Comparison of ENCODE assay signal across 8 mouse cellular contexts in genomic region chr19:32107771-32108306, GRCm38 (mm10). TPM values are rescaled to one million over a fixed set of nuclear protein-coding genes. Genes with fewer than 3 reads are reported as not detected.
DNase-seq lines count a peak whose midpoint lies in the region; ATAC-seq lines count a peak whose summit lies in the region.

Asah2 (minus strand) TSS chr19:32108211.

- no peaks in the 10 kb centered on the region for H3K36me3 ChIP-seq in heart, embryonic 14.5 days (ENCODE audit: control insufficient read depth, insufficient read depth, low read length)
- H3K36me3 ChIP-seq in liver, embryonic 12.5 days: no peaks in the 10 kb centered on the region
- no peaks in the 10 kb centered on the region for H3K36me3 ChIP-seq in stomach, embryonic 15.5 days

- peak within 1 kb of the TSS; percentile 93 to 98 for H3K27ac ChIP-seq in heart, embryonic 14.5 days (replicated peaks in 1 of 2; ENCODE audit: control insufficient read depth in 1 of 2, insufficient read depth in 1 of 2, low read depth in 2 of 2, low read length in 2 of 2)
- H3K27ac ChIP-seq in liver, embryonic 12.5 days: peak within 1 kb of the TSS; percentile 72
- H3K27ac ChIP-seq in stomach, embryonic 15.5 days: peak within 1 kb of the TSS; percentile 96

- no peaks in the 10 kb centered on the region for H3K9me3 ChIP-seq in heart, embryonic 14.5 days (ENCODE audit: control insufficient read depth, low read length)
- no peaks in the 10 kb centered on the region for H3K9me3 ChIP-seq in liver, embryonic 12.5 days (replicated peaks)
- no peaks in the 10 kb centered on the region for H3K9me3 ChIP-seq in stomach, embryonic 15.5 days

- WGBS in heart, embryonic 14.5 days: under 1% methylated on average over 26 of the region's 28 CpGs
- 2% methylated on average over 28 of the region's 28 CpGs for WGBS in liver, embryonic 12.5 days (ENCODE audit: insufficient replicate concordance)
- 0% methylated on average over 27 of the region's 28 CpGs for WGBS in stomach, embryonic 15.5 days

- peak within 1 kb of the TSS; percentile 59 to 91 for H3K4me3 ChIP-seq in heart, embryonic 14.5 days (ENCODE audit: control insufficient read depth in 1 of 2, insufficient read depth in 1 of 2, low read depth in 1 of 2, low read length in 2 of 2)
- peak within 1 kb of the TSS; percentile 73 for H3K4me3 ChIP-seq in liver, embryonic 12.5 days
- peak within 1 kb of the TSS; percentile 71 for H3K4me3 ChIP-seq in stomach, embryonic 15.5 days (replicated peaks)

- peak; percentile 39 for DNase-seq in brain, embryonic 18.5 days (ENCODE audit: low read depth, low spot score)
- DNase-seq in kidney, postnatal 14 days: peak; percentile 88
- peak; percentile 17 to 46 for DNase-seq in natural killer cell, adult 2 months (ENCODE audit: low spot score in 2 of 2)

- H3K27me3 ChIP-seq in heart, embryonic 14.5 days (ENCODE audit: control insufficient read depth, insufficient read depth, low read length): no peaks in the 10 kb centered on the region
- H3K27me3 ChIP-seq in liver, embryonic 12.5 days (replicated peaks): peaks cover 9% of the 10 kb centered on the region
- no peaks in the 10 kb centered on the region for H3K27me3 ChIP-seq in stomach, embryonic 15.5 days (replicated peaks)

- peak within 1 kb of the TSS; percentile 72 for H3K4me2 ChIP-seq in heart, embryonic 14.5 days (ENCODE audit: low read length)
- H3K4me2 ChIP-seq in liver, embryonic 12.5 days: peak within 1 kb of the TSS; percentile 82
- peak within 1 kb of the TSS; percentile 61 for H3K4me2 ChIP-seq in stomach, embryonic 15.5 days

- ATAC-seq in CD4-positive, CD25-positive, alpha-beta regulatory T cell, adult 4 months: peak; percentile 87
- ATAC-seq in erythroid progenitor cell, adult 5-6 weeks (replicated peaks; ENCODE audit: low FRiP score, poor library complexity, severe bottlenecking): peak; percentile 93
- ATAC-seq in heart, embryonic 14.5 days (ENCODE audit: insufficient number of reproducible peaks, insufficient read depth, low FRiP score, low read depth): peak; percentile 90
- ATAC-seq in liver, embryonic 12.5 days: peak; percentile 79
- peak; percentile 93 for ATAC-seq in stomach, embryonic 15.5 days (ENCODE audit: insufficient read depth, low FRiP score, low read depth)

- H3K4me1 ChIP-seq in heart, embryonic 14.5 days (ENCODE audit: control insufficient read depth in 2 of 2, insufficient read depth in 2 of 2, low read length in 2 of 2): peaks cover 5 to 20% of the 10 kb centered on the region in 2 experiments
- peaks cover 4% of the 10 kb centered on the region for H3K4me1 ChIP-seq in liver, embryonic 12.5 days
- H3K4me1 ChIP-seq in stomach, embryonic 15.5 days: 0 out of 2 replicates have a peak, but pooled peaks cover 3% of the 10 kb centered on the region

- peak within 1 kb of the TSS; percentile 83 for H3K9ac ChIP-seq in heart, embryonic 14.5 days (ENCODE audit: low read length)
- H3K9ac ChIP-seq in liver, embryonic 12.5 days: peak within 1 kb of the TSS; percentile 78
- H3K9ac ChIP-seq in stomach, embryonic 15.5 days: peak within 1 kb of the TSS; percentile 71

RNA-seq across cellular contexts. Expression of gene Asah2, which starts in this region (rescaled TPM):
- 1 to 10 TPM; 1.6 to 2.1 TPM for polyA plus RNA-seq in CD4-positive, CD25-positive, alpha-beta regulatory T cell, adult 4 months (2017; shearing (Covaris generic))
- 0.72 and 4.2 TPM in 2 replicates for total RNA-seq in erythroid progenitor cell, adult 5-6 weeks (2015; ENCODE audit: low replicate concordance)
- total RNA-seq in erythroid progenitor cell, adult 5-6 weeks (2017; ENCODE audit: low replicate concordance): 0.77 and 4.8 TPM in 2 replicates
- polyA plus RNA-seq in heart, embryonic 14.5 days (2014; fragmentation: Nextera tagmentation; extraction: Ambion mirVana): 3.3 and 3.5 TPM in 2 replicates
- polyA plus RNA-seq in liver, embryonic 12.5 days (2016; fragmentation: Nextera tagmentation; extraction: Ambion mirVana): 0.48 TPM in 2 replicates
- polyA plus RNA-seq in stomach, embryonic 15.5 days (2015; fragmentation: Nextera tagmentation; extraction: Ambion mirVana): 2.2 and 2.4 TPM in 2 replicates

Comparison
In these comparisons a context has a peak if more than half of its experiments do, and no peak if none do; other contexts are left out.
1. Peak in every context shown above with its lines: DNase-seq, ATAC-seq, H3K4me3 ChIP-seq and H3K27ac ChIP-seq.
2. Peak in ATAC-seq, H3K4me3 ChIP-seq, H3K27ac ChIP-seq, H3K9ac ChIP-seq and H3K4me2 ChIP-seq in liver, embryonic 12.5 days; RNA of the gene not detected or under 1 TPM.
3. DNase-seq: peak in every context shown above with its lines; median percentile 88 in kidney, postnatal 14 days; 39 in brain, embryonic 18.5 days; 32 in natural killer cell, adult 2 months.